Mouse (Mus musculus): ENCODE measurements at regions not wholly inside any gene's neighbourhood (a gene's known extent, or its start where the extent isn't known, plus 50 kb on each side); places are given as distances from the start of the nearest gene placed in this dataset.

GRCm38 (mm10) chr4:83915871-83916270 is 390.5 kb downstream of the Ccdc171 start:
- Histone ChIP-seq H3K4me3 (ENCODE audit: control insufficient read depth, low read depth, low read length) (no peak overlapping the region), H3K36me3 (ENCODE audit: control insufficient read depth, insufficient read depth, low read length) (no peaks in the 10 kb centered on the region), H3K4me1 (ENCODE audit: control insufficient read depth, insufficient read depth, low read length) (no peaks in the 10 kb centered on the region), H3K27ac (ENCODE audit: control insufficient read depth, insufficient read depth, low read depth, low read length) (no peak overlapping the region), H3K27me3 (ENCODE audit: control insufficient read depth, insufficient read depth, low read length) (no peaks in the 10 kb centered on the region)
- no peak for TF ChIP-seq CTCF (IDR thresholded peaks at IDR 0.05; ENCODE audit: control insufficient read depth, insufficient read depth, insufficient replicate concordance, low read depth, low read length)
- no peak for TF ChIP-seq POLR2A (IDR thresholded peaks at IDR 0.05; ENCODE audit: control insufficient read depth, low read depth, low read length)

DNA sequence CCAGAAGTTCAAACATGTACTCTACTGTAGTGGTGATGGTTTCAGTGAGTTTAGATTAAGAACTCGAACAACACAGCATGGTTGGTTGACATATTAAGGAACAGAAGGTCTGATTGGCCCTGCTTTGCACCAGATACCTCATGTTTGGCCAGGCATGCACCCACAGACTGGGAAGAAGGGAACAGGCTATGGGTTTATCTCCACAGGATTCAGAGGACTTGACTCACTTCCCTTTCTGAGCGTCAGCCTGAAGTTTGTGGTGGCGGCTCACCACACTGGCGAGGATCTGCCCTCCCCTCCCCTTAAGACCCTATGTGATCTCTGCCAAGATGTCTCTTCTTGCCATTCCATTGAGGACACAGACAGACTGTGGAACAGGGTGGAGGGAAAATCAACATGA is 391.7 kb downstream of the Ccdc171 start:
- no peak overlapping the region for H3K4me3 ChIP-seq (ENCODE audit: control insufficient read depth, low read depth, low read length)
- H3K27ac ChIP-seq (ENCODE audit: control insufficient read depth, insufficient read depth, low read depth, low read length): no peak overlapping the region
- H3K27me3 ChIP-seq (ENCODE audit: control insufficient read depth, insufficient read depth, low read length): no peaks in the 10 kb centered on the region
- no peaks in the 10 kb centered on the region for H3K4me1 ChIP-seq (ENCODE audit: control insufficient read depth, insufficient read depth, low read length)
- TF ChIP-seq POLR2A (IDR thresholded peaks at IDR 0.05; ENCODE audit: control insufficient read depth, low read depth, low read length): no peak
- TF ChIP-seq CTCF (IDR thresholded peaks at IDR 0.05; ENCODE audit: control insufficient read depth, insufficient read depth, insufficient replicate concordance, low read depth, low read length): no peak
- H3K36me3 ChIP-seq (ENCODE audit: control insufficient read depth, insufficient read depth, low read length): no peaks in the 10 kb centered on the region

GRCm38 (mm10) chr4:83918093-83918492 is 392.7 kb downstream of the Ccdc171 start:
- no peaks in the 10 kb centered on the region for H3K27me3 ChIP-seq (ENCODE audit: control insufficient read depth, insufficient read depth, low read length)
- TF ChIP-seq POLR2A (IDR thresholded peaks at IDR 0.05; ENCODE audit: control insufficient read depth, low read depth, low read length) (no peak), CTCF (IDR thresholded peaks at IDR 0.05; ENCODE audit: control insufficient read depth, insufficient read depth, insufficient replicate concordance, low read depth, low read length) (no peak)
- no peaks in the 10 kb centered on the region for H3K4me1 ChIP-seq (ENCODE audit: control insufficient read depth, insufficient read depth, low read length)
- H3K27ac ChIP-seq (ENCODE audit: control insufficient read depth, insufficient read depth, low read depth, low read length): no peak overlapping the region
- no peaks in the 10 kb centered on the region for H3K36me3 ChIP-seq (ENCODE audit: control insufficient read depth, insufficient read depth, low read length)
- H3K4me3 ChIP-seq (ENCODE audit: control insufficient read depth, low read depth, low read length): no peak overlapping the region

DNA sequence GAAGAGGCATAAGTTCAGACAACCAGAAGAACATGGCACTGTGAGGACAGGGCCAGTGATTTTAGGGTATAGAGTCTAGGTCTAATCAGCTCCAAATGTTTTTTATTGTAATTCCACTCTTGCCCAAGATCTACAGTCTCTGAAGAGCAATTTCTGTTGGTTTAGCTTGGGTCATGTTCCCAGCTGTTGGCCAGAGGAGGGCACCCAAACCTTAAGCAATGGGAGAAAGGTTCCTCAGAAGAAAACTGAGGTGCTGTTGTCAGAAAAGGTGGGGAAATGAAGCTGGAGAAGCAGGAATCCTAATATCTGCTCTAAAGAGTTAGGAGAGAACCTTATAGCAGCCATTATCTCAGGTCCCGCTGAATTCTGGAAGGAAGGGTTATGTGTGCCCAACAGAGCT is 393.7 kb downstream of the Ccdc171 start:
- TF ChIP-seq CTCF (IDR thresholded peaks at IDR 0.05; ENCODE audit: control insufficient read depth, insufficient read depth, insufficient replicate concordance, low read depth, low read length): no peak
- no peak for TF ChIP-seq POLR2A (IDR thresholded peaks at IDR 0.05; ENCODE audit: control insufficient read depth, low read depth, low read length)
- Histone ChIP-seq H3K4me1 (ENCODE audit: control insufficient read depth, insufficient read depth, low read length) (no peaks in the 10 kb centered on the region), H3K27me3 (ENCODE audit: control insufficient read depth, insufficient read depth, low read length) (no peaks in the 10 kb centered on the region), H3K27ac (ENCODE audit: control insufficient read depth, insufficient read depth, low read depth, low read length) (no peak overlapping the region), H3K4me3 (ENCODE audit: control insufficient read depth, low read depth, low read length) (no peak overlapping the region), H3K36me3 (ENCODE audit: control insufficient read depth, insufficient read depth, low read length) (no peaks in the 10 kb centered on the region)

GRCm38 (mm10) chr4:83925118-83925842 is 399.9 kb downstream of the Ccdc171 start:
- H3K4me1 ChIP-seq (ENCODE audit: control insufficient read depth, insufficient read depth, low read length): peaks cover 2% of the 10 kb centered on the region; the same call in 1 of the 2 replicates
- no peak overlapping the region for H3K27ac ChIP-seq (ENCODE audit: control insufficient read depth, insufficient read depth, low read depth, low read length)

DNA sequence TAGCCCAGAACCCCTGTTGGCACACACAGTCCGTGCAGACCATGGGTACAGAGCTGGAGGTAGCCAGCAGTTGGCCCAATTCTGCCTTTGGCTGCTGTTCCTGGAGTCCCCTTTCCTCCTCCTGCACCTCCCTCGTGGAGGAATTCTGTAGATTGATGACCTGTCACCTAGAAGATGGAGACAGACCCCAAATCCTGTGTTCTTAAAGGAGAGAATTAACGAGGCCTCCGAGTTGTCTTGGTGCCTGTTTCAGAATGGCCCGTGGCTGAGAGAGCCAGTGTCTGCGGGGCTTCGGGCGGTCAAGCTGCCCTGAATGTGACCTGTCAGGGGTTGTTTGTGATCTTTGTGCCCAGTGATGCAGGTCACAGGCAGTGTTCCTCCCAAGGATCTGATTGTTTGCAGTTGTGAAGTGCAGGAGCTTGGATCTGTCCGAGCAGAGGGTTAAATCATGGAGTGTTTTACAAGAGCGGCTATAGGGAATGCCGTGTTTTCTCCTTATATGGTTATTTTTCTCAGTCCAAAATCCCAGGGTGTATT is 400.9 kb downstream of the Ccdc171 start:
- Histone ChIP-seq H3K4me1 (ENCODE audit: control insufficient read depth, insufficient read depth, low read length) (peaks cover 2% of the 10 kb centered on the region; the same call in 1 of the 2 replicates), H3K36me3 (ENCODE audit: control insufficient read depth, insufficient read depth, low read length) (no peaks in the 10 kb centered on the region), H3K27ac (ENCODE audit: control insufficient read depth, insufficient read depth, low read depth, low read length) (no peak overlapping the region), H3K4me3 (ENCODE audit: control insufficient read depth, low read depth, low read length) (no peak overlapping the region), H3K27me3 (ENCODE audit: control insufficient read depth, insufficient read depth, low read length) (no peaks in the 10 kb centered on the region)
- TF ChIP-seq CTCF (IDR thresholded peaks at IDR 0.05; ENCODE audit: control insufficient read depth, insufficient read depth, insufficient replicate concordance, low read depth, low read length) (no peak), POLR2A (IDR thresholded peaks at IDR 0.05; ENCODE audit: control insufficient read depth, low read depth, low read length) (no peak)

More at GRCm38 (mm10) chr4:83925118-83925842, 399.9 kb downstream of the Ccdc171 start:
- no peaks in the 10 kb centered on the region for H3K36me3 ChIP-seq (ENCODE audit: control insufficient read depth, insufficient read depth, low read length)
- TF ChIP-seq POLR2A (IDR thresholded peaks at IDR 0.05; ENCODE audit: control insufficient read depth, low read depth, low read length): no peak
- H3K27me3 ChIP-seq (ENCODE audit: control insufficient read depth, insufficient read depth, low read length): no peaks in the 10 kb centered on the region
- no peak overlapping the region for H3K4me3 ChIP-seq (ENCODE audit: control insufficient read depth, low read depth, low read length)

DNA sequence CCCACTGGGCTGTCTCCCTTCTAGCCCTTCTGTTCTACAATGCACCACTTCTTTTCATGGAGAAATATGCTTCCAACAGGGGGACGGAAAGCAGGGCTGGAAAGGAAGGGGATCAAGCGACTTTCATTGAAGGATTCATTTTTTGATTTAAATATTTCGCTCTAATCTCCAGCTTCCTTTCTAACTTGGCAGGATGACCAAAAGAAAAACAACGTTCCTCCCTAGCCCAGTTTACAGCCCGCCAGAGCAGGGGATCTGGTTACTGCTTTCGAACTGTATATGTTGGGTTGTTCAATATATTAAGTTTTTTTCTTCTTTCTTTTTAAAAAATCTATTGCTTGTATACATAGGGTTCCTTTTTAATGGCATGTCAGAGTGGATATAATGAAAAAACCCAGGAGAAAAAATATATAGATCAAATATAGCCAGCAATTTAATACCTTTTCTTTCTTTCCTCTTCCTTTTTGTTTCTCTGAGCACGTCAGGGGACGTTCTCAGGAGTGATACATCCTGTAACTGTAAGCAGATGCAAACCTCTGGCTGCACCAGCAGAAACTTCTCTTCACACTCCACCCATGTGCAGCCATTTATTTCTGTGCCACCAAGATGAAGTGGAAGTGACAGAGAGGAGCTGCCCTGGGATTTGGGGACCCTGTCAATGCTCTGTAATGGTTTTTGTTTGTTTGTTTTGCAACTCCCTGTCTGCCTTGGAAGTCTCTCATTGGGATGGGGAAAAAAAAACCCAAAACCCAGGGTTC is 406.7 kb downstream of the Ccdc171 start:
- TF ChIP-seq POLR2A (IDR thresholded peaks at IDR 0.05; ENCODE audit: control insufficient read depth, low read depth, low read length) (no peak), CTCF (IDR thresholded peaks at IDR 0.05; ENCODE audit: control insufficient read depth, insufficient read depth, insufficient replicate concordance, low read depth, low read length) (no peak)

More for the DNA sequence above, 406.7 kb downstream of the Ccdc171 start:
- no peaks in the 10 kb centered on the region for H3K4me1 ChIP-seq (ENCODE audit: control insufficient read depth, insufficient read depth, low read length)
- H3K27ac ChIP-seq (ENCODE audit: control insufficient read depth, insufficient read depth, low read depth, low read length): no peak overlapping the region
- no peak overlapping the region for H3K4me3 ChIP-seq (ENCODE audit: control insufficient read depth, low read depth, low read length)
- H3K36me3 ChIP-seq (ENCODE audit: control insufficient read depth, insufficient read depth, low read length): no peaks in the 10 kb centered on the region
- H3K27me3 ChIP-seq (ENCODE audit: control insufficient read depth, insufficient read depth, low read length): no peaks in the 10 kb centered on the region
